Mouse (Mus musculus): ENCODE measurements around the gene Disp2. TPM values are rescaled to one million over a fixed set of nuclear protein-coding genes. Genes with fewer than 3 reads are reported as not detected.
A peak's percentile ranks its signal among the peaks of the same experiment; 100 is the strongest.

Gene Disp2
- polyA plus RNA-seq, 2 experiments = 0.21 to 0.27 TPM

GRCm38 (mm10) chr2:118783093-118783492, 3.6 kb downstream of the Disp2 start:
- no peak overlapping the region for H3K9ac ChIP-seq (replicated peaks)
- peaks cover 7% of the 10 kb centered on the region for H3K27me3 ChIP-seq (ENCODE audit: control insufficient read depth, insufficient read depth, low read length)
- peaks cover 6 to 19% of the 10 kb centered on the region in 2 experiments for H3K4me1 ChIP-seq (replicated peaks; ENCODE audit: control insufficient read depth in 2 of 2, insufficient read depth in 2 of 2, low read length in 1 of 2)
- no peak overlapping the region for H3K27ac ChIP-seq
- H3K4me3 ChIP-seq (ENCODE audit: insufficient read depth in 1 of 2, low read depth in 2 of 2, low read length in 2 of 2) = no peak overlapping the region
- no peak for TF ChIP-seq EP300 (IDR thresholded peaks at IDR 0.05; ENCODE audit: low read depth)
- no peak for TF ChIP-seq CTCF (IDR thresholded peaks at IDR 0.05; ENCODE audit: low read depth)
- no peak overlapping the region for H3K4me2 ChIP-seq (ENCODE audit: low read depth)
- DNase-seq (ENCODE audit: low read depth in 3 of 3, low spot score in 3 of 3) = no peak
- H3K9me3 ChIP-seq (ENCODE audit: control insufficient read depth, low read length) = no peaks in the 10 kb centered on the region
- 21% methylated on average over 5 of the region's 5 CpGs for WGBS (ENCODE audit: insufficient replicate concordance)
- ATAC-seq (ENCODE audit: insufficient read depth) = no peak
- no peaks in the 10 kb centered on the region for H3K36me3 ChIP-seq (replicated peaks; ENCODE audit: control insufficient read depth, insufficient read depth, low read depth)

- Histone ChIP-seq H3K4me3 (ENCODE audit: insufficient read depth in 1 of 2, low read depth in 2 of 2, low read length in 2 of 2) (no peak overlapping the region), H3K9me3 (ENCODE audit: control insufficient read depth, low read length) (no peaks in the 10 kb centered on the region), H3K27me3 (ENCODE audit: control insufficient read depth, insufficient read depth, low read length) (peaks cover 7% of the 10 kb centered on the region), H3K4me2 (ENCODE audit: low read depth) (no peak overlapping the region), H3K4me1 (replicated peaks; ENCODE audit: control insufficient read depth in 2 of 2, insufficient read depth in 2 of 2, low read length in 1 of 2) (peaks cover 6 to 19% of the 10 kb centered on the region in 2 experiments), H3K36me3 (replicated peaks; ENCODE audit: control insufficient read depth, insufficient read depth, low read depth) (no peaks in the 10 kb centered on the region), H3K27ac (no peak overlapping the region), H3K9ac (replicated peaks) (no peak overlapping the region)
- no peak for TF ChIP-seq EP300 (IDR thresholded peaks at IDR 0.05; ENCODE audit: low read depth)
- TF ChIP-seq CTCF (IDR thresholded peaks at IDR 0.05; ENCODE audit: low read depth) = no peak
- no peak for ATAC-seq (ENCODE audit: insufficient read depth)
- no peak for DNase-seq (ENCODE audit: low read depth in 3 of 3, low spot score in 3 of 3)
- 78% methylated on average over 7 of the region's 7 CpGs for WGBS (ENCODE audit: insufficient replicate concordance)
Observed at GRCm38 (mm10) chr2:118783663-118784062, 4.1 kb downstream of the Disp2 start.

- no peak overlapping the region for H3K9ac ChIP-seq (replicated peaks)
- WGBS (ENCODE audit: insufficient replicate concordance) = 36% methylated on average over 5 of the region's 5 CpGs
- H3K4me2 ChIP-seq (ENCODE audit: low read depth) = no peak overlapping the region
- H3K9me3 ChIP-seq (ENCODE audit: control insufficient read depth, low read length) = no peaks in the 10 kb centered on the region
- ATAC-seq (ENCODE audit: insufficient read depth) (peak; percentile 36; the same call in 1 of the 2 replicates), DNase-seq (ENCODE audit: low read depth in 3 of 3, low spot score in 3 of 3) (no peak)
- no peak overlapping the region for H3K4me3 ChIP-seq (ENCODE audit: insufficient read depth in 1 of 2, low read depth in 2 of 2, low read length in 2 of 2)
- no peak for TF ChIP-seq CTCF (IDR thresholded peaks at IDR 0.05; ENCODE audit: low read depth)
- no peak for TF ChIP-seq EP300 (IDR thresholded peaks at IDR 0.05; ENCODE audit: low read depth)
- H3K4me1 ChIP-seq (replicated peaks; ENCODE audit: control insufficient read depth in 2 of 2, insufficient read depth in 2 of 2, low read length in 1 of 2) = peaks cover 10 to 19% of the 10 kb centered on the region in 2 experiments
- H3K27me3 ChIP-seq (ENCODE audit: control insufficient read depth, insufficient read depth, low read length) = no peaks in the 10 kb centered on the region; the same call in 1 of the 2 replicates
- H3K27ac ChIP-seq = no peak overlapping the region
- H3K36me3 ChIP-seq (replicated peaks; ENCODE audit: control insufficient read depth, insufficient read depth, low read depth) = no peaks in the 10 kb centered on the region
Observed at GRCm38 (mm10) chr2:118786525-118786924, 7.0 kb downstream of the Disp2 start.

- Histone ChIP-seq H3K27ac (no peak overlapping the region), H3K4me3 (ENCODE audit: insufficient read depth in 1 of 2, low read depth in 2 of 2, low read length in 2 of 2) (no peak overlapping the region), H3K36me3 (replicated peaks; ENCODE audit: control insufficient read depth, insufficient read depth, low read depth) (no peaks in the 10 kb centered on the region), H3K9me3 (ENCODE audit: control insufficient read depth, low read length) (no peaks in the 10 kb centered on the region), H3K4me1 (replicated peaks; ENCODE audit: control insufficient read depth in 2 of 2, insufficient read depth in 2 of 2, low read length in 1 of 2) (peaks cover 10 to 24% of the 10 kb centered on the region in 2 experiments), H3K4me2 (ENCODE audit: low read depth) (no peak overlapping the region), H3K9ac (replicated peaks) (no peak overlapping the region), H3K27me3 (ENCODE audit: control insufficient read depth, insufficient read depth, low read length) (no peaks in the 10 kb centered on the region)
- no peak for TF ChIP-seq EP300 (IDR thresholded peaks at IDR 0.05; ENCODE audit: low read depth)
- no peak for TF ChIP-seq CTCF (IDR thresholded peaks at IDR 0.05; ENCODE audit: low read depth)
- 82% methylated on average over 11 of the region's 11 CpGs for WGBS (ENCODE audit: insufficient replicate concordance)
- DNase-seq (ENCODE audit: low read depth in 3 of 3, low spot score in 3 of 3) (no peak), ATAC-seq (ENCODE audit: insufficient read depth) (no peak)
Observed at GRCm38 (mm10) chr2:118789501-118789900, 10.0 kb downstream of the Disp2 start.

- DNase-seq (ENCODE audit: low read depth in 3 of 3, low spot score in 3 of 3) = no peak
- peaks cover 10 to 24% of the 10 kb centered on the region in 2 experiments for H3K4me1 ChIP-seq (replicated peaks; ENCODE audit: control insufficient read depth in 2 of 2, insufficient read depth in 2 of 2, low read length in 1 of 2)
- H3K9ac ChIP-seq (replicated peaks) = no peak overlapping the region
- ATAC-seq (ENCODE audit: insufficient read depth) = no peak
- no peaks in the 10 kb centered on the region for H3K36me3 ChIP-seq (replicated peaks; ENCODE audit: control insufficient read depth, insufficient read depth, low read depth)
- no peaks in the 10 kb centered on the region for H3K27me3 ChIP-seq (ENCODE audit: control insufficient read depth, insufficient read depth, low read length)
- TF ChIP-seq CTCF (IDR thresholded peaks at IDR 0.05; ENCODE audit: low read depth) = no peak
- no peak for TF ChIP-seq EP300 (IDR thresholded peaks at IDR 0.05; ENCODE audit: low read depth)
- H3K9me3 ChIP-seq (ENCODE audit: control insufficient read depth, low read length) = no peaks in the 10 kb centered on the region
- H3K4me2 ChIP-seq (ENCODE audit: low read depth) = peak overlapping the region; percentile 47
- H3K27ac ChIP-seq = no peak overlapping the region
- WGBS (ENCODE audit: insufficient replicate concordance) = 65% methylated on average over 12 of the region's 12 CpGs
- peak overlapping the region in 1 of 2 experiments; percentile 23; a peak in 2 of 4 replicates for H3K4me3 ChIP-seq (ENCODE audit: insufficient read depth in 1 of 2, low read depth in 2 of 2, low read length in 2 of 2)
Observed at GRCm38 (mm10) chr2:118790221-118790550, 10.7 kb downstream of the Disp2 start.
